Mouse (Mus musculus) olfactory bulb, adult 2 months (tissue): ENCODE data around the gene Cry1. TPM values are rescaled to one million over a fixed set of nuclear protein-coding genes. Genes with fewer than 3 reads are reported as not detected.

ENCODE experiments used
- H3K27ac ChIP-seq: fragments of 200-500 bp; 2 replicates; pipeline ENCODE4 v1.5.1; 2012; ENCODE audit warnings: low read depth, low read length; ENCODE audit not compliant: insufficient read depth
- H3K4me1 ChIP-seq: fragments of 200-500 bp; 2 replicates; pipeline ENCODE4 v1.6.1; 2012; ENCODE audit warnings: low read length; ENCODE audit not compliant: control insufficient read depth, insufficient read depth
- H3K4me3 ChIP-seq: fragments of 200-500 bp; 2 replicates; pipeline ENCODE4 v1.5.1; 2012; ENCODE audit warnings: mild to moderate bottlenecking, low read depth, low read length, moderate library complexity; ENCODE audit not compliant: insufficient read depth
- CTCF ChIP-seq: fragments of 200-500 bp; IDR thresholded peaks from 2 replicates; pipeline ENCODE4 v1.5.1; 2012; ENCODE audit warnings: low read depth, mild to moderate bottlenecking, low read length, moderate library complexity; ENCODE audit not compliant: insufficient read depth
- POLR2A ChIP-seq: fragments of 200-500 bp; IDR thresholded peaks from 2 replicates; pipeline ENCODE4 v1.6.1; 2012; ENCODE audit warnings: mild to moderate bottlenecking, low read depth, low read length, moderate library complexity; ENCODE audit not compliant: insufficient read depth
- WGBS: fragments of 180-500 bp; shearing (Covaris S2); methylation state at CpG from one replicate; pipeline ENCODE4 v1.1.7; 2018; 5-methylcytosine and 5-hydroxymethylcytosine counted together
- polyA plus RNA-seq: library from polyadenylated mRNA; stranded (reverse); fragments of >200 nt; gene quantifications from 2 replicates; pipeline ENCODE4 v1.2.4, GENCODE M21; 2012; ENCODE audit warnings: low replicate concordance; ENCODE audit not compliant: missing spikeins, insufficient read depth, insufficient read length

The Cry1 gene
- polyA plus RNA-seq, result not detected in 2 replicates

- Histone ChIP-seq H3K27ac (peak within 1 kb of the TSS; percentile 84), H3K4me1 (peaks cover 3% of the 10 kb centered on the region; the same call in 1 of the 2 replicates), H3K4me3 (peak within 1 kb of the TSS; percentile 84)
- WGBS, result under 1% methylated on average over 74 of the region's 75 CpGs
- TF ChIP-seq CTCF, result no peak
- TF ChIP-seq POLR2A, result 0 out of 2 replicates have a peak, but pooled peaks have one; percentile 22
Measured at GRCm38 (mm10) chr10:85184964-85185608, at the start of gene Cry1. Cry1 (minus strand) TSS chr10:85185064.

GRCm38 (mm10) chr10:85221771-85222050, 36.8 kb upstream of the Cry1 start:
- TF ChIP-seq POLR2A (no peak), CTCF (no peak)
- H3K4me3 ChIP-seq, result no peak overlapping the region
- 72% methylated on average over 6 of the region's 6 CpGs for WGBS

GRCm38 (mm10) chr10:85220918-85221770, 36.3 kb upstream of the Cry1 start:
- 13% methylated on average over 22 of the region's 22 CpGs for WGBS
- Histone ChIP-seq H3K27ac (no peak overlapping the region), H3K4me1 (0 out of 2 replicates have a peak, but pooled peaks cover 2% of the 10 kb centered on the region), H3K4me3 (peak overlapping the region; percentile 35)
- TF ChIP-seq CTCF, result peak; percentile 76
- no peak for TF ChIP-seq POLR2A

More at GRCm38 (mm10) chr10:85221771-85222050, 36.8 kb upstream of the Cry1 start:
- H3K4me1 ChIP-seq, result 0 out of 2 replicates have a peak, but pooled peaks cover 2% of the 10 kb centered on the region
- H3K27ac ChIP-seq, result no peak overlapping the region

GRCm38 (mm10) chr10:85214847-85215246, 30.0 kb upstream of the Cry1 start:
- WGBS, result 45% methylated on average over 5 of the region's 5 CpGs
- H3K27ac ChIP-seq, result no peak overlapping the region
- H3K4me1 ChIP-seq, result no peaks in the 10 kb centered on the region
- TF ChIP-seq CTCF, result no peak
- no peak overlapping the region for H3K4me3 ChIP-seq

- H3K4me3 ChIP-seq, result no peak overlapping the region
- TF ChIP-seq POLR2A, result no peak
- TF ChIP-seq CTCF, result no peak
- H3K27ac ChIP-seq, result no peak overlapping the region
- WGBS, result 80% methylated on average over 5 of the region's 5 CpGs
- H3K4me1 ChIP-seq, result no peaks in the 10 kb centered on the region
Measured at GRCm38 (mm10) chr10:85211673-85212072, 26.8 kb upstream of the Cry1 start.

GRCm38 (mm10) chr10:85210125-85210524, 25.3 kb upstream of the Cry1 start:
- no peak overlapping the region for H3K4me3 ChIP-seq
- 85% methylated on average over 3 of the region's 3 CpGs for WGBS
- H3K27ac ChIP-seq, result no peak overlapping the region
- no peaks in the 10 kb centered on the region for H3K4me1 ChIP-seq
- no peak for TF ChIP-seq CTCF
- TF ChIP-seq POLR2A, result no peak

- Histone ChIP-seq H3K4me3 (no peak overlapping the region), H3K4me1 (no peaks in the 10 kb centered on the region)
- TF ChIP-seq CTCF, result no peak
- no peak for TF ChIP-seq POLR2A
Measured at GRCm38 (mm10) chr10:85209119-85209605, 24.3 kb upstream of the Cry1 start.

GRCm38 (mm10) chr10:85205316-85205715, 20.5 kb upstream of the Cry1 start:
- Histone ChIP-seq H3K4me3 (no peak overlapping the region), H3K27ac (no peak overlapping the region), H3K4me1 (no peaks in the 10 kb centered on the region)
- WGBS, result 86% methylated on average over 2 of the region's 2 CpGs
- TF ChIP-seq CTCF (no peak), POLR2A (no peak)

More at GRCm38 (mm10) chr10:85209119-85209605, 24.3 kb upstream of the Cry1 start:
- no peak overlapping the region for H3K27ac ChIP-seq

GRCm38 (mm10) chr10:85204255-85204855, 19.5 kb upstream of the Cry1 start:
- no peaks in the 10 kb centered on the region for H3K4me1 ChIP-seq
- no peak overlapping the region for H3K4me3 ChIP-seq
- WGBS, result 46% methylated on average over 7 of the region's 7 CpGs
- no peak overlapping the region for H3K27ac ChIP-seq
- TF ChIP-seq CTCF (no peak), POLR2A (no peak)
